Mouse (Mus musculus) liver, embryonic 15.5 days (tissue): ENCODE data around the gene Mrpl37. TPM values are rescaled to one million over a fixed set of nuclear protein-coding genes. Genes with fewer than 3 reads are reported as not detected.

Experiments
- ATAC-seq: fragments of 200-750 bp; cut with Nextera tagmentation; 2 replicates; pipeline ENCODE4 v1.8.0; 2017; ENCODE audit warnings: moderate number of reproducible peaks, mild to moderate bottlenecking, moderate library complexity; ENCODE audit not compliant: insufficient read depth
- H3K27ac ChIP-seq: fragments of 300-500 bp; sonication (generic); replicated peaks from 2 replicates; pipeline ENCODE4 v1.5.1; 2015; ENCODE audit warnings: mild to moderate bottlenecking, inconsistent platforms
- H3K27me3 ChIP-seq: fragments of 300-500 bp; sonication (generic); 2 replicates; pipeline ENCODE4 v1.6.1; 2015; ENCODE audit warnings: mild to moderate bottlenecking, inconsistent platforms
- H3K36me3 ChIP-seq: fragments of 300-500 bp; sonication (generic); replicated peaks from 2 replicates; pipeline ENCODE4 v1.6.1; 2015; ENCODE audit warnings: moderate library complexity, mild to moderate bottlenecking, inconsistent platforms
- H3K4me1 ChIP-seq: fragments of 300-500 bp; sonication (generic); replicated peaks from 2 replicates; pipeline ENCODE4 v1.6.1; 2015; ENCODE audit warnings: inconsistent platforms
- H3K4me2 ChIP-seq: fragments of 300-500 bp; sonication (generic); 2 replicates; pipeline ENCODE4 v1.6.1; 2015; ENCODE audit warnings: moderate library complexity, mild to moderate bottlenecking, inconsistent platforms
- H3K4me3 ChIP-seq: fragments of 300-500 bp; sonication (generic); replicated peaks from 2 replicates; pipeline ENCODE4 v1.5.1; 2015; ENCODE audit warnings: mild to moderate bottlenecking, inconsistent platforms
- H3K9ac ChIP-seq: fragments of 300-500 bp; sonication (generic); 2 replicates; pipeline ENCODE4 v1.6.1; 2015; ENCODE audit warnings: moderate library complexity, mild to moderate bottlenecking, inconsistent platforms
- H3K9me3 ChIP-seq: fragments of 300-500 bp; sonication (generic); replicated peaks from 2 replicates; pipeline ENCODE4 v1.6.1; 2016; ENCODE audit warnings: inconsistent platforms
- WGBS: fragments of 180-500 bp; shearing (Covaris S2); methylation state at CpG from one replicate; pipeline ENCODE4 v1.1.7; 2015; ENCODE audit warnings: mixed read lengths; ENCODE audit not compliant: insufficient replicate concordance; 5-methylcytosine and 5-hydroxymethylcytosine counted together
- polyA plus RNA-seq: library from polyadenylated mRNA; unstranded; fragments of >200 nt; fragmentation: Nextera tagmentation; extraction: Ambion mirVana; gene quantifications from 2 replicates; pipeline ENCODE4 v1.2.1, GENCODE M21; 2015

Mrpl37 gene
- polyA plus RNA-seq, 1 experiment from 2014 or later, result 48.8 TPM

- ATAC-seq, result no peak
- H3K27ac ChIP-seq, result no peak overlapping the region
- no peak overlapping the region for H3K4me3 ChIP-seq
- H3K9me3 ChIP-seq, result no peaks in the 10 kb centered on the region
- peaks cover 90% of the 10 kb centered on the region for H3K36me3 ChIP-seq
- 96% methylated on average over 13 of the region's 13 CpGs for WGBS
- no peaks in the 10 kb centered on the region for H3K27me3 ChIP-seq
- no peak overlapping the region for H3K9ac ChIP-seq
- no peak overlapping the region for H3K4me2 ChIP-seq
- H3K4me1 ChIP-seq, result no peaks in the 10 kb centered on the region
Measured at GRCm38 (mm10) chr4:107045188-107045587, 21.5 kb downstream of the Mrpl37 start.

GRCm38 (mm10) chr4:107042304-107042703 lies 24.4 kb downstream of the Mrpl37 start:
- peaks cover 95% of the 10 kb centered on the region for H3K36me3 ChIP-seq
- no peak overlapping the region for H3K9ac ChIP-seq
- WGBS, result 56% methylated on average over 6 of the region's 6 CpGs

DNA sequence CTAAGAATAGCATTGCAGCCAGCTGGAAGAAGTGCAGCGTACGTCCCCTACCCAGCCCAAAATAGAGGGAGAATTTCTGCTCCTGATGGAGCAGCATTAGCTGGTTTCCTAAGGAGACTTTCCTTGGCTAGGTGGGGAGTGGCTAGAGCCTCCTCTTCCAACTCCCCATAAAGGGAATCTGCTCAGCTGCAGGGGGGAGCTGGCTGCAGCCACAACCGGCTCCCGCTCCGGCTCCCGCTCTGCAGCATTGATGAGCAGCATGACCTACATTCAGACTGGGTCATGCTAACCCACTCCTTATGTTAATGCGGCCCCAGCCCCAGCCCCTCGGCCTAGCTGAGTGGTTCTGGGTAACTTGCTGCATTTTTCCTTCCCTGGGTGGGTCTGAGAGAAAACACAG lies 27.4 kb downstream of the Mrpl37 start:
- no peak for ATAC-seq
- Histone ChIP-seq H3K27me3 (no peaks in the 10 kb centered on the region), H3K4me3 (no peak overlapping the region), H3K4me2 (no peak overlapping the region), H3K4me1 (no peaks in the 10 kb centered on the region), H3K9me3 (no peaks in the 10 kb centered on the region), H3K36me3 (peaks cover 90% of the 10 kb centered on the region), H3K9ac (no peak overlapping the region), H3K27ac (no peak overlapping the region)
- WGBS, result 85% methylated on average over 8 of the region's 8 CpGs

More at GRCm38 (mm10) chr4:107042304-107042703, 24.4 kb downstream of the Mrpl37 start:
- no peak overlapping the region for H3K4me3 ChIP-seq
- no peaks in the 10 kb centered on the region for H3K9me3 ChIP-seq
- no peak overlapping the region for H3K27ac ChIP-seq
- no peaks in the 10 kb centered on the region for H3K4me1 ChIP-seq
- H3K4me2 ChIP-seq, result no peak overlapping the region
- ATAC-seq, result no peak
- no peaks in the 10 kb centered on the region for H3K27me3 ChIP-seq

DNA sequence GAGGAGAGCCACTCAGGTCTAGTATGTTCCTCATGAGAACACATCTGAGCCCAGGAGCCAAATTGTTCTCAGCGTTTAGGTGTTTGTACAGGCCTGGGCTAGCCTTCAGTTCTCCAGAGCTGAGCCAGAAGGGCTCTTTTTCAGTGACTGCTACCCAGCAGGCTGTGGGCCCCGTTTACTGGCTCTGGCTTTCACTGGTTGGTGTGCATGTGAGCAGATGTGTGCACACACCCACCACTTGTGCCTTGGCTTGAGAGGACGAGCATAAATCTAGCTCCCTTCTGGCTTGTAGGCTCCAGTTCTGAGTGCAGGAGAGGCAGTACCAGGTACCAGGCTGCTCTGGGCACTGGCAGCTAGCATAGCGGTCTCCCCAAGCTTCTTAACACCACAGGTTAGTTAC lies 28.4 kb downstream of the Mrpl37 start:
- no peaks in the 10 kb centered on the region for H3K4me1 ChIP-seq
- ATAC-seq, result no peak
- peaks cover 89% of the 10 kb centered on the region for H3K36me3 ChIP-seq
- no peak overlapping the region for H3K9ac ChIP-seq
- H3K27me3 ChIP-seq, result no peaks in the 10 kb centered on the region
- no peak overlapping the region for H3K4me3 ChIP-seq
- no peak overlapping the region for H3K27ac ChIP-seq
- 83% methylated on average over 4 of the region's 4 CpGs for WGBS
- H3K4me2 ChIP-seq, result no peak overlapping the region
- no peaks in the 10 kb centered on the region for H3K9me3 ChIP-seq

- Histone ChIP-seq H3K4me3 (no peak overlapping the region), H3K27ac (no peak overlapping the region), H3K9me3 (no peaks in the 10 kb centered on the region), H3K4me1 (no peaks in the 10 kb centered on the region), H3K27me3 (no peaks in the 10 kb centered on the region), H3K36me3 (peaks cover 92% of the 10 kb centered on the region), H3K9ac (no peak overlapping the region), H3K4me2 (no peak overlapping the region)
- WGBS, result 87% methylated on average over 2 of the region's 2 CpGs
- ATAC-seq, result no peak
Measured at GRCm38 (mm10) chr4:107036985-107037384, 29.7 kb downstream of the Mrpl37 start.

DNA sequence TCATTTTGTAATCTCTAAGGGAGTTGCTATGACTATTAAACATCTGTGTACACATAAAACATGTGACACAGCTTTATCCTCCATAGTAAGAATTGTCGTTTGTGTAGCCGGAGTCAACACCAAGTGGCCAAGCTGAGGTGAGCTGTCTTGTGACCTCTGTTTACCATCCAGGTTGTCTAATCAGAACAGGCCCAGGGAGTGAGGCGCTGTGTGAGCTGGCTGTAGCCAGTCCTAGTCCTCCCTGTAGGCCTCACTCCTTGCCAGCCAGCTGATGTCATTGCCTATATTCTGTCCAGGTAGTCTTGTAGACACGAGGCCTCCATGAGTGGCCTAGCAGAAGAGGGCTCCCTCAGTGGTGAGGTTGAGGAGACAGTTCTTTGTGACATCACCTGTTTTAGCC lies 31.0 kb downstream of the Mrpl37 start:
- Histone ChIP-seq H3K9ac (no peak overlapping the region), H3K4me2 (no peak overlapping the region), H3K4me3 (no peak overlapping the region), H3K4me1 (no peaks in the 10 kb centered on the region), H3K9me3 (no peaks in the 10 kb centered on the region), H3K36me3 (peaks cover 92% of the 10 kb centered on the region), H3K27ac (no peak overlapping the region), H3K27me3 (no peaks in the 10 kb centered on the region)
- ATAC-seq, result no peak
- whole genome bisulfite sequencing, result 79% methylated on average over 4 of the region's 4 CpGs

DNA sequence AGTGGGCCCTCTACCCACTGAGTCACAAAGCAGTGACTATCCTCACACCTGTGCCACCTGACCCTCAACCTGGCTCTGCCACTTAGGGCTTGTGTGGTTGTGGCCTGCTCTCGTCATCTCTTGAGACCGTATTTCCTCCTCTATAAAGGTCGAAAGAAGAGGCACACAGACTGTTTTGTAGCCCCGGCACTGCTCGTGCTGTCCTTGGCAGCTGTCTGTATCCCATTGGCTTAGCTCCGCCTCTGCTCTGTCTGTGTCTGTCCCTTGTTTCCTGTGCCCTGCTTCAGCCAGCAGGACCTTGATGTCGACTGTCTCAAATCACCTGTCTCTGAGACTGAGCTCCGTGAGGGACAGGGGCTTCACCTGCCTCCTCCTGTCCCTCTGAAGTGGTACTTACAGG lies 40.2 kb downstream of the Mrpl37 start:
- H3K36me3 ChIP-seq, result peaks cover 55% of the 10 kb centered on the region
- 73% methylated on average over 8 of the region's 8 CpGs for WGBS
- no peak for ATAC-seq
- H3K9ac ChIP-seq, result no peak overlapping the region
- no peak overlapping the region for H3K4me3 ChIP-seq
- no peaks in the 10 kb centered on the region for H3K27me3 ChIP-seq
- no peaks in the 10 kb centered on the region for H3K4me1 ChIP-seq
- no peak overlapping the region for H3K4me2 ChIP-seq
- no peaks in the 10 kb centered on the region for H3K9me3 ChIP-seq
- no peak overlapping the region for H3K27ac ChIP-seq

DNA sequence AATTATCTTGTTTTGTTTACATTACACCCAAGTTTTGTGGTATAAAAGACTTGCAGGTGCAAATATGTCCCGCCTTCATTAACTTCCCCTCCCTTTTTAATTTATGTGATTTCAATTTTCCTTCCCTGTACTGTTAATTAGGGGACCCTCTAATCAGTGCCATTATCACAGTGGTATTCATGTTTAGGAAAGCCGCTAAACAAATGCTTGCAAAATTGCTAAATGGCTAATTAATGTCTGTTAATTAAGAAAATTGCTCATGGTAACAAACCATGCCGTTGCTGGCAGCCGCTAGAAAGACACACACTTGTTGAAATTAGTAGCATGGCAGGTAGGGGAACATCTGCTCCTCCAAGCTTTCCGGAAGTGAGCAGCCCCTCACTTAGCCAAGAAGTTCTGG lies 41.3 kb downstream of the Mrpl37 start:
- H3K27ac ChIP-seq, result no peak overlapping the region
- H3K4me2 ChIP-seq, result no peak overlapping the region
- no peaks in the 10 kb centered on the region for H3K9me3 ChIP-seq
- H3K36me3 ChIP-seq, result peaks cover 44% of the 10 kb centered on the region
- H3K4me1 ChIP-seq, result peaks cover 1% of the 10 kb centered on the region; the same call in 1 of the 2 replicates
- 87% methylated on average over 5 of the region's 5 CpGs for WGBS
- no peak overlapping the region for H3K4me3 ChIP-seq
- H3K27me3 ChIP-seq, result no peaks in the 10 kb centered on the region
- no peak overlapping the region for H3K9ac ChIP-seq
- ATAC-seq, result no peak

- H3K4me3 ChIP-seq, result no peak overlapping the region
- H3K36me3 ChIP-seq, result peaks cover 40% of the 10 kb centered on the region
- WGBS, result 88% methylated on average over 7 of the region's 7 CpGs
- no peaks in the 10 kb centered on the region for H3K27me3 ChIP-seq
- no peaks in the 10 kb centered on the region for H3K9me3 ChIP-seq
- no peak for ATAC-seq
- no peak overlapping the region for H3K9ac ChIP-seq
- peaks cover 6% of the 10 kb centered on the region for H3K4me1 ChIP-seq
- no peak overlapping the region for H3K4me2 ChIP-seq
- H3K27ac ChIP-seq, result no peak overlapping the region
Measured at GRCm38 (mm10) chr4:107024899-107025298, 41.8 kb downstream of the Mrpl37 start.

- Histone ChIP-seq H3K36me3 (peaks cover 13% of the 10 kb centered on the region; the same call in 1 of the 2 replicates), H3K4me2 (no peak overlapping the region), H3K4me1 (peaks cover 26% of the 10 kb centered on the region), H3K27me3 (no peaks in the 10 kb centered on the region), H3K9ac (no peak overlapping the region), H3K27ac (no peak overlapping the region), H3K9me3 (no peaks in the 10 kb centered on the region), H3K4me3 (no peak overlapping the region)
- ATAC-seq, result no peak
- WGBS, result 69% methylated on average over 3 of the region's 3 CpGs
Measured at GRCm38 (mm10) chr4:107021464-107021863, 45.2 kb downstream of the Mrpl37 start.

GRCm38 (mm10) chr4:107020287-107021000 lies 46.2 kb downstream of the Mrpl37 start:
- peak; percentile 48; the same call in 1 of the 2 replicates for ATAC-seq
- Histone ChIP-seq H3K36me3 (peaks cover 21% of the 10 kb centered on the region), H3K4me2 (no peak overlapping the region), H3K4me3 (no peak overlapping the region), H3K27me3 (no peaks in the 10 kb centered on the region), H3K9ac (no peak overlapping the region), H3K27ac (no peak overlapping the region), H3K4me1 (peaks cover 32% of the 10 kb centered on the region), H3K9me3 (no peaks in the 10 kb centered on the region)
- 59% methylated on average over 5 of the region's 5 CpGs for WGBS

- Histone ChIP-seq H3K4me1 (peaks cover 32% of the 10 kb centered on the region), H3K4me2 (no peak overlapping the region), H3K36me3 (peaks cover 25% of the 10 kb centered on the region), H3K27ac (no peak overlapping the region), H3K4me3 (no peak overlapping the region), H3K9ac (no peak overlapping the region), H3K27me3 (no peaks in the 10 kb centered on the region), H3K9me3 (no peaks in the 10 kb centered on the region)
- 73% methylated on average over 7 of the region's 7 CpGs for WGBS
- no peak for ATAC-seq
Measured at GRCm38 (mm10) chr4:107019027-107019426, 47.6 kb downstream of the Mrpl37 start.
